Mouse (Mus musculus) brain, embryonic 14.5 days (tissue): ENCODE measurements at regions not wholly inside any gene's neighbourhood (a gene's known extent, or its start where the extent isn't known, plus 50 kb on each side); places are given as distances from the start of the nearest gene placed in this dataset.

ENCODE experiments used
- CTCF ChIP-seq: fragments of 200-500 bp; IDR thresholded peaks from 2 replicates; pipeline ENCODE4 v1.5.1; 2012; ENCODE audit warnings: inconsistent platforms, mild to moderate bottlenecking, moderate library complexity, borderline replicate concordance; ENCODE audit not compliant: insufficient read depth, insufficient read length; ENCODE audit errors: extremely low read depth
- POLR2A ChIP-seq: fragments of 200-500 bp; IDR thresholded peaks from 2 replicates; pipeline ENCODE4 v1.6.1; 2012; ENCODE audit warnings: mild to moderate bottlenecking, inconsistent platforms, borderline replicate concordance; ENCODE audit not compliant: poor library complexity, insufficient read depth, insufficient read length, severe bottlenecking; ENCODE audit errors: extremely low read depth

GRCm38 (mm10) chr7:52702464-52703145, 687.1 kb upstream of the 1700015G11Rik start:
- TF ChIP-seq POLR2A, result no peak
- TF ChIP-seq CTCF, result no peak
